Mouse (Mus musculus): ENCODE data around the gene Kank2. TPM values are rescaled to one million over a fixed set of nuclear protein-coding genes. Genes with fewer than 3 reads are reported as not detected.

The Kank2 gene
- polyA plus RNA-seq, 1 experiment from 2014 or later, result 2.8 TPM

GRCm38 (mm10) chr9:21808561-21808960 is 10.0 kb upstream of the Kank2 start:
- H3K9ac ChIP-seq (replicated peaks), result no peak overlapping the region
- WGBS (ENCODE audit: insufficient replicate concordance), result 53% methylated on average over 3 of the region's 3 CpGs
- no peak overlapping the region for H3K4me3 ChIP-seq (ENCODE audit: low read depth, low read length)
- TF ChIP-seq CTCF (IDR thresholded peaks at IDR 0.05; ENCODE audit: low read depth), result peak; percentile 58
- no peak for TF ChIP-seq EP300 (IDR thresholded peaks at IDR 0.05; ENCODE audit: low read depth)
- H3K4me1 ChIP-seq (ENCODE audit: insufficient read depth), result peaks cover 19% of the 10 kb centered on the region; the same call in 1 of the 2 replicates
- H3K27me3 ChIP-seq (ENCODE audit: insufficient read depth, low read length), result no peaks in the 10 kb centered on the region
- H3K36me3 ChIP-seq (replicated peaks; ENCODE audit: insufficient read depth, low read length), result 0 out of 2 replicates have a peak, but pooled peaks cover 2% of the 10 kb centered on the region
- DNase-seq (peak; percentile 56), ATAC-seq (no peak)
- no peak overlapping the region for H3K4me2 ChIP-seq (ENCODE audit: low read depth, low read length)
- no peaks in the 10 kb centered on the region for H3K9me3 ChIP-seq (ENCODE audit: low read length)
- no peak overlapping the region; the same call in 1 of the 2 replicates for H3K27ac ChIP-seq (ENCODE audit: low read depth)

- peaks cover 19% of the 10 kb centered on the region; the same call in 1 of the 2 replicates for H3K4me1 ChIP-seq (ENCODE audit: insufficient read depth)
- no peak overlapping the region for H3K4me3 ChIP-seq (ENCODE audit: low read depth, low read length)
- no peaks in the 10 kb centered on the region for H3K27me3 ChIP-seq (ENCODE audit: insufficient read depth, low read length)
- ATAC-seq (peak; percentile 52), DNase-seq (no peak)
- peak overlapping the region; percentile 90 for H3K27ac ChIP-seq (ENCODE audit: low read depth)
- WGBS (ENCODE audit: insufficient replicate concordance), result 68% methylated on average over 11 of the region's 11 CpGs
- H3K4me2 ChIP-seq (ENCODE audit: low read depth, low read length), result no peak overlapping the region
- TF ChIP-seq EP300 (IDR thresholded peaks at IDR 0.05; ENCODE audit: low read depth) (no peak), CTCF (IDR thresholded peaks at IDR 0.05; ENCODE audit: low read depth) (peak; percentile 10; the same call in 1 of the 2 replicates)
- H3K9me3 ChIP-seq (ENCODE audit: low read length), result no peaks in the 10 kb centered on the region
- H3K9ac ChIP-seq (replicated peaks), result no peak overlapping the region
- H3K36me3 ChIP-seq (replicated peaks; ENCODE audit: insufficient read depth, low read length), result no peaks in the 10 kb centered on the region
These were observed 8.4 kb upstream of the Kank2 start for GRCm38 (mm10) chr9:21806976-21807375.

- Histone ChIP-seq H3K4me1 (ENCODE audit: insufficient read depth) (peaks cover 19% of the 10 kb centered on the region; the same call in 1 of the 2 replicates), H3K27ac (ENCODE audit: low read depth) (peak overlapping the region; percentile 90), H3K4me2 (ENCODE audit: low read depth, low read length) (no peak overlapping the region), H3K9ac (replicated peaks) (no peak overlapping the region), H3K4me3 (ENCODE audit: low read depth, low read length) (no peak overlapping the region), H3K36me3 (replicated peaks; ENCODE audit: insufficient read depth, low read length) (no peaks in the 10 kb centered on the region), H3K27me3 (ENCODE audit: insufficient read depth, low read length) (no peaks in the 10 kb centered on the region), H3K9me3 (ENCODE audit: low read length) (no peaks in the 10 kb centered on the region)
- TF ChIP-seq EP300 (IDR thresholded peaks at IDR 0.05; ENCODE audit: low read depth) (peak; percentile 74), CTCF (IDR thresholded peaks at IDR 0.05; ENCODE audit: low read depth) (no peak)
- DNase-seq (peak; percentile 46), ATAC-seq (peak; percentile 87)
- 15% methylated on average over 3 of the region's 3 CpGs for WGBS (ENCODE audit: insufficient replicate concordance)
These were observed 7.8 kb upstream of the Kank2 start for GRCm38 (mm10) chr9:21806363-21806762.

GRCm38 (mm10) chr9:21803986-21804644 is 5.6 kb upstream of the Kank2 start:
- WGBS (ENCODE audit: insufficient replicate concordance), result 36% methylated on average over 13 of the region's 13 CpGs
- ATAC-seq (peak; percentile 43), DNase-seq (peak; percentile 87)
- H3K27ac ChIP-seq (ENCODE audit: low read depth), result no peak overlapping the region
- no peak for TF ChIP-seq EP300 (IDR thresholded peaks at IDR 0.05; ENCODE audit: low read depth)
- TF ChIP-seq CTCF (IDR thresholded peaks at IDR 0.05; ENCODE audit: low read depth), result peak; percentile 96
- peaks cover 19% of the 10 kb centered on the region; the same call in 1 of the 2 replicates for H3K4me1 ChIP-seq (ENCODE audit: insufficient read depth)
- H3K36me3 ChIP-seq (replicated peaks; ENCODE audit: insufficient read depth, low read length), result no peaks in the 10 kb centered on the region
- no peak overlapping the region for H3K9ac ChIP-seq (replicated peaks)
- H3K4me3 ChIP-seq (ENCODE audit: low read depth, low read length), result no peak overlapping the region
- no peak overlapping the region for H3K4me2 ChIP-seq (ENCODE audit: low read depth, low read length)
- H3K27me3 ChIP-seq (ENCODE audit: insufficient read depth, low read length), result no peaks in the 10 kb centered on the region
- no peaks in the 10 kb centered on the region for H3K9me3 ChIP-seq (ENCODE audit: low read length)

- Histone ChIP-seq H3K4me3 (ENCODE audit: low read depth, low read length) (no peak overlapping the region), H3K9ac (replicated peaks) (no peak overlapping the region), H3K36me3 (replicated peaks; ENCODE audit: insufficient read depth, low read length) (no peaks in the 10 kb centered on the region), H3K9me3 (ENCODE audit: low read length) (no peaks in the 10 kb centered on the region), H3K27ac (ENCODE audit: low read depth) (no peak overlapping the region), H3K4me2 (ENCODE audit: low read depth, low read length) (no peak overlapping the region), H3K27me3 (ENCODE audit: insufficient read depth, low read length) (no peaks in the 10 kb centered on the region), H3K4me1 (ENCODE audit: insufficient read depth) (peaks cover 25% of the 10 kb centered on the region; the same call in 1 of the 2 replicates)
- ATAC-seq (no peak), DNase-seq (no peak)
- TF ChIP-seq CTCF (IDR thresholded peaks at IDR 0.05; ENCODE audit: low read depth) (no peak), EP300 (IDR thresholded peaks at IDR 0.05; ENCODE audit: low read depth) (no peak)
- 81% methylated on average over 7 of the region's 7 CpGs for WGBS (ENCODE audit: insufficient replicate concordance)
These were observed 3.0 kb upstream of the Kank2 start for GRCm38 (mm10) chr9:21801591-21801990.

- TF ChIP-seq CTCF (IDR thresholded peaks at IDR 0.05; ENCODE audit: low read depth), result no peak
- TF ChIP-seq EP300 (IDR thresholded peaks at IDR 0.05; ENCODE audit: low read depth), result no peak
- no peak overlapping the region for H3K9ac ChIP-seq (replicated peaks)
- no peak for DNase-seq
- no peaks in the 10 kb centered on the region for H3K9me3 ChIP-seq (ENCODE audit: low read length)
- H3K27me3 ChIP-seq (ENCODE audit: insufficient read depth, low read length), result no peaks in the 10 kb centered on the region
- no peak overlapping the region for H3K4me3 ChIP-seq (ENCODE audit: low read depth, low read length)
- H3K4me1 ChIP-seq (ENCODE audit: insufficient read depth), result peaks cover 29% of the 10 kb centered on the region; the same call in 1 of the 2 replicates
- no peak overlapping the region for H3K4me2 ChIP-seq (ENCODE audit: low read depth, low read length)
- no peaks in the 10 kb centered on the region for H3K36me3 ChIP-seq (replicated peaks; ENCODE audit: insufficient read depth, low read length)
- 83% methylated on average over 7 of the region's 7 CpGs for WGBS (ENCODE audit: insufficient replicate concordance)
- H3K27ac ChIP-seq (ENCODE audit: low read depth), result no peak overlapping the region
- ATAC-seq, result no peak
These were observed 2.6 kb upstream of the Kank2 start for GRCm38 (mm10) chr9:21801121-21801520.
